Mouse (Mus musculus): ENCODE measurements around the gene Copa.
A peak's percentile ranks its signal among the peaks of the same experiment; 100 is the strongest.

Gene Copa

GRCm38 (mm10) chr1:172143570-172143969 lies 61.2 kb downstream of the Copa start:
- DNase-seq: peak; percentile 52

- DNase-seq: peak; percentile 97
These were observed 65.5 kb downstream of the Copa start, which contains the start of gene Dcaf8 for GRCm38 (mm10) chr1:172147835-172148278. Gene Dcaf8 (plus strand): TSS chr1:172148084.

GRCm38 (mm10) chr1:172148279-172148954 lies 66.1 kb downstream of the Copa start:
- peak; percentile 74 for DNase-seq

DNA sequence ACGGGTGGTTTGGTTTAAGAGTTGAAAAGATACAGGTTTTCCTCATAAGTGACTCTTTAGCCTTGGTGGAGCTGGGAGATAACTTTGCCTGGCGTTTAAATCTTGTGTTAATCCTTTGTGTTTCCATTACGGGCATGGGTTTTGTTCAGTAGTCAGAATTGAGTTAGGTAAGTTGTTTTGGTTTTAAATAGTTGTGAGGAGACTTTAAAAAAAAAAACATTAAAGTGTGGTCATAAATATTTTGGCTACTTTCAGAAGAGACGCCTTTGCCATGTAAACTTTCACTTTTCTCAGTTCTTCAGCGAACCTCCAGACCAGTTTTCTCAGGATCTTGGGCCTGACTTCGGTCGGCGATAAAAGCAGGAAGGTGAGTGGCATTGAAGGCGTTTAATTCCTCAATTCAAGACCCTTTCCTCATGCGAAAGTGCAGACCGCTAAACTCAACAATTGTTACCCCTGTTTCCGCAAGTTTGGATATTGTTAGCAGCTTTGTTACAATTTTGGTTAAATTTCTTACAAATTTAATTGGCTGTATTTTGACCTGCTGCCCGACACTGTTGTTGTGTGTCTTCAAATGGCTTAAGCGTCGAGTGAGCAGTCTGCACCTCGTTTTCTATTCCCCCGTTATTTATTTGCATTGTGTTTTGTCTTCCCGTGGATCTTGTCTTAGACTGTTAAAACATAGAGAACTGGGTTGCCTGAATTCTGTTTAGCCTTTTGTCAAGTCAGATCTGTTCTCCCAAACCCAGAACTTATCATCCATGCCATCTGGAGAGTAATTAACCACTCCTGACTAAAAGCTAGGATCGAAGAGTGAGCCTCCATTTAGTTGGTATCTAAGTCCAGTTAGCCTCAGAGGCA lies 66.9 kb downstream of the Copa start:
- peak; percentile 19 for DNase-seq

DNA sequence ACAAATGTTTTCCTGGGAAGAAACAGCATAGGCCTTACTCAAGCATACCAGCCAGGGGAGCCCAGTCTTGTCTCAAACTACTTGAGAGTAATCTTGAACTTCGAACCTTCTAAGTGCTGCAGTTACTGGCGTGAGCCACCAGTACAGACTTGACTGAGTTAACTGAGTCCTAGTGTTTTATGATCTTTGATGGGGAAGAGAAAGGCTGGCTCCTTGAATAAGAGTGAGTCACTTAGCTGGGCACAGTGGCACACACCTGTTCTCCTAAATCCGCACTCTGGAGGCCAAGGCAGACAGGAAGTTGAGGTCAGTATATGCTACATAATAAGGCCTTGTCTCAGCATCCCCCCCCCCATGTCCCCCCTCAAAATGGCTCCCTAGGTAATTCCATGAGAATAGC lies 72.2 kb downstream of the Copa start:
- DNase-seq: no peak

- DNase-seq: no peak
These were observed 73.2 kb downstream of the Copa start for GRCm38 (mm10) chr1:172155518-172155917.

- no peak for DNase-seq
These were observed 77.6 kb downstream of the Copa start for GRCm38 (mm10) chr1:172159970-172160369.

GRCm38 (mm10) chr1:172160508-172160907 lies 78.2 kb downstream of the Copa start:
- DNase-seq: no peak

- DNase-seq: peak; percentile 42
These were observed 79.7 kb downstream of the Copa start for GRCm38 (mm10) chr1:172162009-172162408.

DNA sequence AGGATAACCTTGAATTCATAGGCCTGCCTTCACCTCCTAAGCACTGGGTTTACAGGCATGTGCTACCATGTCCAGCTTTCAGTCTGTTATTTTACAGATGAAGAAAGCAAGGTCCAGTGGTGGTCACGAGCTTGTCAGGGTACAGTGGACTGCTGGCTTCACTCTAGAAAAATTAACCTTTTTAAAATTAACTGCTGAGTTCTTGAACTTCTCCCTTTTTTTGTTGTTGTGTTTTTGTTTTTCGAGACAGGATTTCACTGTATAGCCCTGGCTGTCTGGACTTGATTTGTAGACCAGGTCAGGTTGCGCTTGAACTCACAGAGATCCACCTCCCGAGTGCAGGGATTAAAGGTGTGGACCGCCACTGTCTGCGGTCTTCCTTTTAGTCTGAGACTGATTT lies 80.6 kb downstream of the Copa start:
- peak; percentile 34 for DNase-seq

GRCm38 (mm10) chr1:172167911-172168310 lies 85.6 kb downstream of the Copa start:
- DNase-seq: no peak

DNA sequence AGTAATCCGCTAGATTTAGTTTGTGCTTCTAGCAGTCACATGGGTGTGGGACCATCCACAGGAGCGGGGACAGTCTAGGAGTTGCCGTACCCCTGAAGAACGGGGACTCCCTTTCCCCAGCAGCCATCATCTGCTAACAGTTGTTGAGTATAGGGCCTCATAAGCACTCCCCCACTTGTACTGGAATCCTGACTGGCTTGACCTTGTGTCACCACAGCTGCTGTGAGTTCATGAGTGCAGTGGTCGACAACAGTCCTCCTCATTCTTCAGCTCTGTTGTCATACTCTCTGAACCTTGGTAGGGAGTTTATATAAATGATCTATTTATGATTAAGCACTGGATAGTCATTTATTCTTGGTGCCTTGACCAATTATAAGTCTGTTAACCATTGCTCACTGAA lies 87.5 kb downstream of the Copa start:
- DNase-seq: no peak

Data from kidney, adult 18-20 months (tissue).